Mouse (Mus musculus): ENCODE results near the gene Gtpbp6. TPM values are rescaled to one million over a fixed set of nuclear protein-coding genes. Genes with fewer than 3 reads are reported as not detected.

Gene Gtpbp6
- polyA plus RNA-seq, 1 experiment from 2014 or later: 63.6 TPM

DNA sequence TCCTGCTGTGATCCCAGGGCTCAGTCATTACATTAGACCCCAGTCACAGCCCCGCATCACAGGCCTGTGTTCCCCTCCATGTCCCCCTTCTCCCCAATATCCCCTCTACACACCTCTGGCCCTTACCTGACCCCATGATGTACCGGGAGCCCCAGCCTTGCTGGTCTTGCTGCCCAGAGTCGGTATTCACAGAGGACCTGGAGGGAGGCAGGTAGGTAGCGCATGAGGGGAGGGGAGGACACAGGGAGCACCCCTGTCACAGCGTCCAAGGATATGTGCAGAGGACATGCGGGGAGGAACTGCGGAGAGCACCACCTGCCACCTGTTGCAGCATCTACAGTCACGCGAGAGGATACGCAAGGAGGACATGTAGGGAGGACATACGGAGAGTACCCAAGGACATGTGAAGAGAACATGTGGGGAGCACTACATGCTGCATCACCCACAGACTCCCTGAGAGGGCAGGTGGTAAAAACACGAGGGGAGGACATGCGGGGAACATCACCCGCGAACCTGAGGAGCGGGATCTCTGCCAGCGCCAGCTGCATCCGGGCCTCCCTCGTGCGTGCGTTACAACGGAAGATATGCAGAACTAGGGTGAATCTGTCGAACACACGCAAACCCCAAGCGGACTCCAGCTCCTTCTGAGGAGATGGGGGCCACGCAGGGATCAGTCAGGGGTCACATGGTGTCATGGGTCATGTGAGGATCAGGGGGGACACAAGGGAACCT lies 1.7 kb downstream of the Gtpbp6 start:
- peak overlapping the region; percentile 89 for H3K4me2 ChIP-seq
- peak overlapping the region; percentile 89 for H3K4me3 ChIP-seq
- no peaks in the 10 kb centered on the region for H3K27me3 ChIP-seq
- no peak overlapping the region for H3K27ac ChIP-seq (replicated peaks)
- peaks cover 27% of the 10 kb centered on the region for H3K4me1 ChIP-seq (replicated peaks)
- H3K9me3 ChIP-seq: no peaks in the 10 kb centered on the region
- ATAC-seq (ENCODE audit: low FRiP score, low read depth): no peak
- peaks cover 38% of the 10 kb centered on the region for H3K36me3 ChIP-seq
- WGBS: 94% methylated on average over 26 of the region's 26 CpGs
- peak overlapping the region; percentile 91; the same call in 1 of the 2 replicates for H3K9ac ChIP-seq

DNA sequence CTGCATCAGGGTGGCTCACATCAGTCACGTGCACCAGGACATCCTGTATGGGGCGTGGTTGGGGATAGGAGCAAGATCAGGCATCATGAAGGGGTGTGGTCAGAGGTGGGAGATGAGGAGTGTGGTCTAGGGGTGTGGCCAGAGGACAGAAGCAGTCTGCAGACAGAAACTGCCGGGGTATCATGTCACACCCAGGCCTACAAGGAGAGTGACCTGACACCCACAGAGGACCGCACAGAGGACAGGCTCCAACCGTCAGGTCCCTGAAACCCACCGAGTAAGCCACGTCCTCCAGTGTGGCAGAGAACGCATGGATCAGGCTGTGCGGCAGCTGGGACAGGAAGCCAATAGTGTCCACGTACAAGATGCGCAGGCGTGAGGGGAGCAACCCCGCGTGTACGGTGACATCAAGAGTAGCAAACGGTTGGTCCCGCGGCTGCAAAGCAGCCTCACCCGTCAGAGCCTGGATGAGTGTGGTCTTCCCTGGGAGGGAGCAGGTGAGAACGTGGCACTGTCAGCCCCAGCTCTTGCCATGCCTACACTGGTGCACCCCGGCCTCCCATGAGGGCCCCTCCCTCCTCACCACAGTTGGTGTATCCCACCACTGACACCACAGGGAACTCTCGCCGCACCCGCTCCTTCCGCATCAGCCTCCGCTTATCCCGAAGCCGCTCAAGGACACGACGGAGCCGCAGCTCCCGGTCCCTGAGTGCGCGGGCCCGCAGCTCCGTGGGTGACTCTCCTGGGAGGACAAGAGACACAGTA lies 3.2 kb downstream of the Gtpbp6 start:
- peaks cover 38% of the 10 kb centered on the region for H3K36me3 ChIP-seq
- no peak overlapping the region for H3K4me2 ChIP-seq
- no peak overlapping the region for H3K9ac ChIP-seq
- H3K4me3 ChIP-seq: no peak overlapping the region
- H3K4me1 ChIP-seq (replicated peaks): peaks cover 34% of the 10 kb centered on the region
- 96% methylated on average over 36 of the region's 36 CpGs for WGBS
- H3K9me3 ChIP-seq: no peaks in the 10 kb centered on the region
- no peaks in the 10 kb centered on the region for H3K27me3 ChIP-seq
- ATAC-seq (ENCODE audit: low FRiP score, low read depth): no peak
- no peak overlapping the region for H3K27ac ChIP-seq (replicated peaks)

DNA sequence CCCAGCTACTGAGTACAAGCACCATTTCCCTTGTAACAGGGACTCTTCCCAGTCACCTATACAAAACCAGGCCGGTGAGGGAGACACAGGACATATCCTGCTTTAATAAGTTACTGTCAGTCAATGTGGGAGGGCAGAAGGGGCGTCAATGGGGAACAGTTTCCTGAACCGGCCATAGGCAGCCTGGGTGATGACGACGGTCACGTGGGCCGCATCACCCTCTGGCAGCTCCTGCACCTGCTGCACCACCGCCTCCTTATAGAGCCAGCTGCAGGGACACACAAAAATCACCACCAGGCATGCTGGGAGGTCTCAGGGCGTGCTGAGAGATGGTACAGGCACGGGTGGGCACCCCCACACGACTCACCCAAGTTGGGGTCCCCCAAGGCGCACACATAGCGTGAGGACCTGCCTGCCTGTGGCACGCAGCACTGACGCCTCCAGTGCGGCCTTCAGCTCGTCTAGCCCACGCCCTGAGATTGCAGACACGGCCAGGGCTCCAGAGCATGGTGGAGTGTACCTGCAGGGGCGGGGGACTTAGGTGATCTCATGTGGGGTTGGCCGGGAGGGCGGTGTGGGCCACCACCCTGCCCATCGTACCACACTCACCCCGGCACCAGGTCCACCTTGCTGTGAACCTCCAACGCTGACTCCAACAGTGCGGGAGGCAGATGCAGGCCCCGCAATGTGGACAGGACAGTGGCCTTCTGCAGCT lies 3.9 kb downstream of the Gtpbp6 start:
- Histone ChIP-seq H3K4me2 (no peak overlapping the region), H3K4me3 (no peak overlapping the region), H3K9ac (no peak overlapping the region), H3K27me3 (no peaks in the 10 kb centered on the region), H3K27ac (replicated peaks) (no peak overlapping the region), H3K4me1 (replicated peaks) (peaks cover 35% of the 10 kb centered on the region), H3K36me3 (peaks cover 38% of the 10 kb centered on the region), H3K9me3 (no peaks in the 10 kb centered on the region)
- no peak for ATAC-seq (ENCODE audit: low FRiP score, low read depth)
- WGBS: 95% methylated on average over 27 of the region's 27 CpGs

DNA sequence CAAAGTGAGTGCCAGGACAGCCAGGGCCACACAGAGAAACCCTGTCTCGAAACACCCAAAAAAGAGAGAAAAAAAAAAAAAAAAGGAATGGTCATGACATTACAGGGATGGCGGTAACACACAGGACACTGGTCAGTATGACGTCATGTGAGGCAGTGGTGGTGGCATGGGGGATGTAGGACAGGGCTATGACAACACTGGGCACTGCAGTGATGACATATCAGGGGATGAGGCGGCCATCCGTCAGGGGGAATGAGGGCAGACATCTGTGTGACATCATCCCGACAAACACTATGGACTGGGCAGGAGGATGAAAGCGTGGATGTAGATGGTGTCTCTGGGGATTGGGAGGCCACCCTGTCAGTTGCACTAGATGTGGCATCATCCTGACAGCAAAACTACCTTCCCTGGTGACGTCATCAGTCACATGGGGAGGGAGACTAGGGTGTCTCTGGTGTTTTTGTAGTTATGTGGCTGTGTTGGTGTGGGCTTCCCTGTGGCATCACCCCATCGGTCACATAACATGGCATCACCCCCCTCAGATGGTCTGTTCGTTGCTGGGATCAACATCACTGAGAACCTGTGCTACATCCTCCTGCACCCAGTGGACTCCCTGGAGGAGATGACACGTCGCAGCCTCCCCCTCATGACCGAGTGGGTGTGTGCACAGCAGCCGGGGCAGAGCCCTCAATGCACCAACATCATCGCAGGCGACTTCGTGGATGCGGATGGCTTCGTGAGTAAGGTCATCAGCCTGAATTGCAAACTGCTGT lies 5.0 kb downstream of the Gtpbp6 start:
- Histone ChIP-seq H3K4me1 (replicated peaks) (peaks cover 35% of the 10 kb centered on the region), H3K4me3 (no peak overlapping the region), H3K9ac (no peak overlapping the region), H3K9me3 (no peaks in the 10 kb centered on the region), H3K27me3 (no peaks in the 10 kb centered on the region), H3K36me3 (peaks cover 38% of the 10 kb centered on the region), H3K27ac (replicated peaks) (no peak overlapping the region), H3K4me2 (no peak overlapping the region)
- 95% methylated on average over 19 of the region's 19 CpGs for WGBS
- ATAC-seq (ENCODE audit: low FRiP score, low read depth): no peak

DNA sequence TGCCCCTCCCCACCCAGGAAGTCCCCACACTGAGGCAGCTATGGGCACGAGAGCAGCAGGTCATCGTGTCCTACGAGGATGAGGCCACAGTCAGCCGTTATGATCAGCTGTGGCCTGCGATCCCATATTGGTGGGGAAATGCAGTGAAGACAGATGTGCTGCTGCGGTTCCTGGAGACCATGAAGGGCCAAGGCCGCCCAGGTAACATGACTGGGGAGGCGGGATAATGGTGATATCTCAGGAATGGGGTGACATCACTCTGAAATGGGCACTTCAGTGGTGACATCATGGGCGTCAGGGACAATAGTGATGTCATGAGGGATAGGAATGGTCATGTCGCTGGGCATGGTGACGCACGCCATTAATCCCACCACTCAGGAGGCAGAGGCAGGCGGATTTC lies 5.6 kb downstream of the Gtpbp6 start:
- H3K9me3 ChIP-seq: no peaks in the 10 kb centered on the region
- no peak for ATAC-seq (ENCODE audit: low FRiP score, low read depth)
- H3K36me3 ChIP-seq: peaks cover 38% of the 10 kb centered on the region
- H3K4me2 ChIP-seq: peak overlapping the region; percentile 82
- H3K4me3 ChIP-seq: no peak overlapping the region
- H3K27me3 ChIP-seq: no peaks in the 10 kb centered on the region
- no peak overlapping the region for H3K9ac ChIP-seq
- WGBS: 92% methylated on average over 13 of the region's 13 CpGs
- peaks cover 35% of the 10 kb centered on the region for H3K4me1 ChIP-seq (replicated peaks)
- H3K27ac ChIP-seq (replicated peaks): no peak overlapping the region

DNA sequence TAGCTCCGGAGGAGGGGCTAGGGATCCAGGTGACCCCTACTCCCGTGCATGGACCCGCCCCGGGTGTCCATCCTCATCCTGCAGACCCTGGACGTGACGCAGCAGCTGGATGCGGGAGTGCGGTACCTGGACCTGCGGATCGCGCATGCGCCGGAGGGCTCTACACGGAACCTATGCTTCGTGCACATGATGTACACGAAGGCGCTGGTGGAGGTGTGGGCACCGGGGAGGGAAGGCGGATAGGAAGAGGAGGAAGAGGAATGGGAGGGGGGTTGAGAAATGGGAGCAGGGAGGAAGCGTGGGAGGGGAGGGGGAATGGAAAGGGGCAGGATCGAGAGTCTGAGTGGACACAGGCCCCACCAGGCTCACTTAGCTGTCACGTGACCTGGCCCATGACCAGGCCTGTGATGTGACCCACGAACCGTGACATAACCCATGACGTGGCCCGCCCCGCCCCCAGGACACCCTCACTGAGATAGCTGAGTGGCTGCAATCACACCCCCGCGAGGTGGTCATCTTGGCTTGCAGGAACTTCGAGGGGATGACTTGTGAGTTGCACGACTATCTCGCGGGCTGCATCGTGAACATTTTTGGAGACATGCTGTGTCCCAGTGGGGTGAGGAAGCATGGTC lies 6.2 kb downstream of the Gtpbp6 start:
- H3K9ac ChIP-seq: peak overlapping the region; percentile 32; the same call in 1 of the 2 replicates
- H3K27me3 ChIP-seq: no peaks in the 10 kb centered on the region
- peaks cover 32% of the 10 kb centered on the region for H3K4me1 ChIP-seq (replicated peaks)
- 19% methylated on average over 34 of the region's 34 CpGs for WGBS
- no peak overlapping the region for H3K27ac ChIP-seq (replicated peaks)
- H3K9me3 ChIP-seq: no peaks in the 10 kb centered on the region
- H3K4me3 ChIP-seq: peak overlapping the region; percentile 41
- peak overlapping the region; percentile 82 for H3K4me2 ChIP-seq
- peaks cover 38% of the 10 kb centered on the region for H3K36me3 ChIP-seq
- peak; percentile 65 for ATAC-seq (ENCODE audit: low FRiP score, low read depth)

DNA sequence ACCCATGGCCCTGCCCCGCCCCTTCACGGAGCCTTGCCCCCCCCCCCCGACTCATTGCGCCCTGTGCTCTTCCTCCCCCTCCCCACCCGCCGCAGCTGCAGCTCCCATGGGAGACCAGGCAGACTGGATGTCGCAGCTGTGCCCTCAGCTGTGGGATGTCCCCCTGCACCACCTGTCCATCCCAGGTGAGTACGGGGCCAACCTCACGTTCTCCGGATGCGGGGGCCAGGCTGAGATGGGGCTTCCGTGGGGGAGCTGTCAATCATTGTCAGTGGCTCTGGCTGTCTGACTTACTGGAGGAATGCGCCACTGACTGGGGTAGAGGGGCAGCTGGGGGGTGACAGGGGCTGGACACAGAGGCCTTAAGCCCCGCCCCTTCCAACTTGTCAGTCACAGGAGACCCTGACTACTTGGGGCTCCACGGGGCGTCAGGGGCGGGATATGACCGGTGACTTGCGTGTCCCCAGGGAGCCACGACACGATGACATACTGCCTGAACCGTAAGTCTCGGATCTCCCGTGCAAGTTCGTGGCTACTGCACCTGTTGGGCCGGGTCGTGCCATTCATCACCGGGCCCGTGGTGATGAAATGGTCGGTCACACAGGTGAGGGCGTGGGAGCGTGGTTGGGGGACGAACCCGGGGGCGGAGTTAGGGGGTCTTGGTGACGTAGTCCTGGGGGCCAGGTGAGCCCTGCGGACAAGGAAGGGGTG lies 6.9 kb downstream of the Gtpbp6 start:
- peak; percentile 29 for ATAC-seq (ENCODE audit: low FRiP score, low read depth)
- 1% methylated on average over 36 of the region's 37 CpGs for WGBS
- peak overlapping the region; percentile 41 for H3K4me3 ChIP-seq
- no peaks in the 10 kb centered on the region for H3K9me3 ChIP-seq
- no peaks in the 10 kb centered on the region for H3K27me3 ChIP-seq
- peak overlapping the region; percentile 82 for H3K4me2 ChIP-seq
- peaks cover 24% of the 10 kb centered on the region for H3K4me1 ChIP-seq (replicated peaks)
- no peak overlapping the region for H3K27ac ChIP-seq (replicated peaks)
- peaks cover 36% of the 10 kb centered on the region for H3K36me3 ChIP-seq
- H3K9ac ChIP-seq: peak overlapping the region; percentile 32

DNA sequence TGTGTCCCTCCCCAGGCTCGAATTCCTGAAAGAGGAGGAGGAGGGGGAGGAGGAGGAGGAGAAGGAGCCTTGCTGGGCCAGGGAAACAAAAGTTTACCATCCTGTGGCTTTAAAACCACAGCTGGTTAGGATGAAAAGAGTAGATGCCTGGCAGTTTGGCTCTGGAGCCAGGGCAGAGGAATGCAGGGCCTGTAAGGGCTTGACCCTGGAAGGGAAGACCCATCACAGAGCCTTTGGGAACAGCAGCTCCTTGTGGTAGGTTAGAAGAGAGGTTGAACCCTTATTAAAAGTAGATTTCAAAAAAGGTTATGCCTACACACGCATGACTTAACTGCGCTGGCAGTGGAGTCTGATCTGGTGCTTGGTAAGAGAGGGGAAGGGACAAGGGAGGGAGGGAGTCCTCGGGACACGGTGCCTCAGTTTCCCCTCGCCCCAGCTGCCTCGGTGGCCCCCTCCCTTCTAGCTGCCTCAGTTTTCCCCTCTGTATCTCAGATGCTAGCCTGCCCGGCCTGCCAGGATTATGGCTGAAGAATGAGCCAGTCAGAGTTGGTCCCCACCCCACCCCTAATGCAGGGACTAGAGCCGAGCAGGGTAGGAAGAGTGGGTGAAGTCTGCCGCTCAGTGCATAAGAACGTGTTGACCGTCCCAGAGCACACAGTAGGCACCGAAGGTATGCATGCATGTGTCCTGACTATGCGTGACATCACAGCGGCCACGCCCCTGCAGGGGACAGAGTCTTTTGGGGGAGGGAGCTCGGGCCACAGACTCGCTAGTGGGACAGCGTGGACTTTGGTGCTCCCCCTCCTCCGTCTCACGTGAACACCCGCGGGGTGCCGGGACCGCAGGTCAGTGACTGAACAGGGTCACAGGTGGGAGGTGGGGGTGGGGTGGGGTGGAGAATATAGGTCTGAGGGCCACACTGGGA lies 8.1 kb downstream of the Gtpbp6 start, which contains the start of gene Plcxd1:
TSS of gene Plcxd1 (plus strand) at position 314 of the 925 bp plus-strand sequence.
- Histone ChIP-seq H3K36me3 (peaks cover 25% of the 10 kb centered on the region), H3K4me3 (peak within 1 kb of the TSS; percentile 41), H3K4me1 (replicated peaks) (peaks cover 24% of the 10 kb centered on the region), H3K27ac (replicated peaks) (no peak within 1 kb of the TSS), H3K27me3 (no peaks in the 10 kb centered on the region), H3K4me2 (peak within 1 kb of the TSS; percentile 82), H3K9me3 (no peaks in the 10 kb centered on the region), H3K9ac (no peak within 1 kb of the TSS)
- ATAC-seq (ENCODE audit: low FRiP score, low read depth): 0 out of 2 replicates have a peak, but pooled peaks have one; percentile 7
- 6% methylated on average over 25 of the region's 25 CpGs for WGBS

DNA sequence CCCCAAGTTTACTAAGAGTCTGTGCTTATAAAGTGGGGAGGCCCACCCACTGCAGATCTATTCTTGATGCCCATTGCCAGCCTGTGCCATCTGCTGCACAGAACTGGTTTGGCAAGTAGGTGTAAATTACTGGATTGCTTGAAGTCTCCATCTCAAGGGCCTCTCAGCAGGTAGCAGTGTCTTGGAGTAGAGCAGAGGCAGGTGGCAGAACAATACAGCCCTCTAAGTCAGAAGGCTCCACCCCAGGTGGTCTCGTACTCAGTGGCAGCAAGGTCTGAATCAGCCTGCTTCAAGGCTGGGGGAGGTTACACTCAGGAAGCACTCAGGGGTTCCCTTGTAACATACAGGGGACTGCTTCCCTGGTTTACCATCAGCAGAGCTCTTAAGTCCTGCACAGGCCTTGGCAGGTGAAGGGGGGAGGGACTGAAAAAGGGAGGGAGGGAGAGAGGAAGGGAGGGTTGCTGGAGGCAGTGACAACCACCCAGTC lies 9.0 kb downstream of the Gtpbp6 start:
- no peak for ATAC-seq (ENCODE audit: low FRiP score, low read depth)
- no peak overlapping the region for H3K27ac ChIP-seq (replicated peaks)
- peaks cover 16% of the 10 kb centered on the region for H3K36me3 ChIP-seq
- H3K9ac ChIP-seq: no peak overlapping the region
- no peak overlapping the region for H3K4me3 ChIP-seq
- H3K9me3 ChIP-seq: no peaks in the 10 kb centered on the region
- peaks cover 28% of the 10 kb centered on the region for H3K4me1 ChIP-seq (replicated peaks)
- H3K27me3 ChIP-seq: no peaks in the 10 kb centered on the region
- no peak overlapping the region for H3K4me2 ChIP-seq
- WGBS: 33% methylated on average over 1 of the region's 1 CpGs

DNA sequence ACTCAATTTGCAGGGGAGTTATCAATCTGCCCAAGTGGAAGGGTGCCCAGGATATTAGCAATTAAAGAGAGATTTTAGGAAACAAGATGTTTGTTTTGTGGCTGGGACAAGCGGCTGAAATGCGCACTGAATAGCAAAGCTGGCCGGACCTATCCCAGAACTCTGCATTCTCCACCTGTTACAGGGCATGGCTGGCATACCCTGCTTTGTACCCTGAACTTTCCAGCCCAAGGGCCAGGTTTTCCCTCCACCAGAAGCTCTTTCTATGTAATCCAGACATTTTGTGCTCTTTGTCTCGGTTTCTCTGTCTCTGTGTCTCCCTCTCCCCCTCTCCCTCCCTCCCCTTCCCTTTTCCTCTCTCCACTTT lies 13.2 kb downstream of the Gtpbp6 start:
- Histone ChIP-seq H3K36me3 (no peaks in the 10 kb centered on the region), H3K4me2 (peak overlapping the region; percentile 75), H3K27ac (replicated peaks) (peak overlapping the region; percentile 70; the same call in 1 of the 2 replicates), H3K9me3 (no peaks in the 10 kb centered on the region), H3K4me1 (replicated peaks) (peaks cover 5% of the 10 kb centered on the region; the same call in 1 of the 2 replicates), H3K4me3 (peak overlapping the region; percentile 53), H3K27me3 (no peaks in the 10 kb centered on the region), H3K9ac (peak overlapping the region; percentile 44)
- 0 out of 2 replicates have a peak, but pooled peaks have one; percentile 9 for ATAC-seq (ENCODE audit: low FRiP score, low read depth)
- 5% methylated on average over 4 of the region's 4 CpGs for WGBS

Data from hindbrain, embryonic 15.5 days (tissue).